Mouse (Mus musculus) ES-Bruce4 (cell line): Measurements from ENCODE around the gene S100a1.

Source experiments
- CTCF ChIP-seq: IDR thresholded peaks from one replicate; pipeline ENCODE4 v1.8.1; 2011; ENCODE audit warnings: low read depth, low read length
- EP300 ChIP-seq: IDR thresholded peaks from 2 replicates; pipeline ENCODE4 v1.6.1; 2011; ENCODE audit warnings: low read depth, low read length; ENCODE audit not compliant: insufficient read depth

DNA sequence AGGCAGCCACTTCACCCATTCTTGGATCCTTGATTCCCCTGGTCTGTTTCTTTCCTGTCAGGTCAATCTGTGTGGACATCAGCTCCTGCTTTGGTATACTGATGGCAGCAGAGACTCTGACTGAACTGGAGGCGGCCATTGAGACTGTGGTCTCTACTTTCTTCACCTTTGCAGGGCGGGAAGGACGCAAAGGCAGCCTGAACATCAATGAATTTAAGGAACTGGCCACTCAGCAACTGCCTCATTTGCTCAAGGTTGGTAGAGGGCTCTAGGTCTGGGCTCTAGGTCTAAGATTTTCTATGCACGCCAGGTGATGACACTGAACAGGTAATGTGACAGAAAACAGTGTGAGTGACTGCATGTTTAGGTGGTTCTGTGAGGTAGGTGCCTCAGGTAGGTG lies 1.6 kb upstream of the S100a1 start:
- no peak for TF ChIP-seq EP300
- no peak for TF ChIP-seq CTCF
